Mouse (Mus musculus) cerebellum, adult (tissue): ENCODE data around the gene Ano4.
"Not testable (repeated sequence)": the region's sequence is repeated elsewhere in the genome, so short reads cannot be mapped to it uniquely, and the experiment has no call there.

Experiments
- ATAC-seq: cut with Nextera tagmentation; 2 replicates; pipeline ENCODE4 v1.9.2; 2017; ENCODE audit warnings: mild to moderate bottlenecking, moderate library complexity, mixed read lengths; ENCODE audit not compliant: insufficient number of reproducible peaks, low FRiP score, low TSS enrichment

The Ano4 gene

DNA sequence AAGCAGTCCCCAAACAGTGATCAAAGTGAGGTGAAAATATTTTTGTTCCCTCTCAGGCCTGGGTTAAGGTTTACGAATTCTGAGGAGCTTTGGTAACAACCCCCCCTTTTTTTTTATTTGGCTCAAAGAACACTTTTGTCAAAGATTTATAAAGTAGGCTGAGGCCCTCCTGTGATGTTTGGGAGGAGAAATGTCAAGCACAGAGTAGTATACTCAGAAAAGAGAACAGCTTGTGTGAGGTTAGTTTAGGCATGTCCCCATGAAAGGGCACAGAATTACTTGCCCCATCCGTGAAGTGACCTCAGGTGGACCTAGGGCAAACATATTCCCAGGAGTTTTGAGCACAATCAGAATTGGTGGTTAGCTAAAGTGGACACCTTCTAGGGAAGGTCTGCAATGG lies 189.1 kb downstream of the Ano4 start:
- no peak for ATAC-seq

DNA sequence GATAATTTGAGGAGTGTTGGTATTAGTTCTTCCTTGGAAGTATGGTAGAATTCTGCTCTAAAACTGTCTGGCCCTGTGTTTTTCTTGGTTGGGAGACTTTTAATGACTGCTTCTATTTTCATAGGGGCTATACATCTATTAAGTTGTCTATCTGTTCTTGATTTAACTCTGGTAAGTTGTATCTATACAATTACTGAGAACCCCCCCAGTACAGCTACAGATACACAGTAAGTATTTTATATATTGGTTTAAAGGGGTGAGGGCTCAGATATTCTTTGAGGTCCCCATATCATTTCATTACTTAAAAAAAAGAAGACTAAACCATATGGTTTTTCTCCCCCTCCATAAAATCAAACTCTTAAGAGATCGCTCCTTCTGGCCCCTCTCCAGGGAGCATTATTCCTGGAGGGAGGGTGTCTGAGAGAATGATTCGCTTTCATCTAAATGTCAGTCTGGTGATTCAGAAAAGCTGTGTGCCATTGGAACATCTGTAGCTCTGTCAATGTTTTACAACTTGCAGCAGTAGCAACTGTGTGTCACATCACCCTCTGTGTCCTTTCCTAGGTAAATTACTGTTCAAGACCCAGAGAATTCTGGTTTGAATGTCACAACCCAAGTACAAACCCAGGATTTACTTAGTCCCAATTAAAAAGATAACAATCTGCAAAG lies 189.6 kb downstream of the Ano4 start:
- no peak for ATAC-seq

DNA sequence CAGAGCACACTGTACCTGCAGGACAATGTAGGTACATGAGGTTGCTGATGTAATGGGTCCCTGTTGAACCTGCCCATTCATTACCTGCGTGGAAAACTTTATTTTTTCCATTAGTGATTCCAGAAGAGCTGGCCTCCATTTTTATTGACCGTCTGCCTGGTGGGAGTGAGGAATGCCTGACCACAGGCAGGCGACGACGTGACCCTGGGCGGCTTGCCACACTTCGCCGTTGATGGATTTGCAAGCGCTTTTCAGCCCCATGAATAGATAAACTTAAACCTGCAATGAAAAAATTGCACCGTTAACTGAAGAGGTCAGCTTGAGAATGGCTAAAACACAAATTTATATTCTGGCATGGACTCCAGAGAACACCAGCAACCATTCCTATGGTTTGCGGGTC lies 195.4 kb downstream of the Ano4 start:
- ATAC-seq = no peak

DNA sequence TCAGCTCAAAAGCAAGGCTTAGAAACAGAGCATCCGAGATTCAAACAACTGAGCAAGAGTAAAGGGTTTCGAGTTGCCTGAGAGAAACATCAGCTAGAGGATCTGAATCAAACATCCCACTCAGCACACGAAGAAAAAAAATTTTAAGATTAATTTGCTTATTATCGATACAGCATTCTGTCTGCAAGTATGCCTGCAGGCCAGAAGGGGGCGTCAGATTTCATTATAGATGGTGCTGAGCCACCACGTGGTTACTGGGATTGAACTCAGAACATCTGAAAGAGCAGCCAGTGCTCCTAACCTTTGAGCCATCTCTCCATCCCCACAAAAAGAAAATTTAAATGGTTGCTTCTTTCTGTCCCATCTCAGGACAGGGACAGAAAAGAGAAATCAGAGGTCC lies 223.2 kb downstream of the Ano4 start:
- no peak for ATAC-seq

DNA sequence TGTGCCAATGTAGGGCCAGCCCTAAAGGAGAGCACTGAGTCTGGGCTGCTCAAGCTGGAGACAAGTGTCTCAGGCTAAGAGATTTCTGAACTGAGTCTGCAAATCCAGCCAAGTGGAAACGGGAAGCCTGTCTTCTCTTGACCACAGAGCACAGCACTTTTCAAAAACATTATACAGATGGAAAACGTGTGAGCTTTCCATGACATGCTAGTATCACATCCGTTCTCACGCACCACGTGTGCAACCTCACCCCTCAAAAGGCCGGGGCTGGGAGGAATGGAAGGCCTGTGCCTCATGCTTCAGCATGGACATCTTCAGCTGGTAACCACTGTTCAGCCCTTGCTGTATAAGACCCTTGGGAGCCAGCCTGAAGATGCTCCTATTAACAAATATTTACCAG lies 230.2 kb downstream of the Ano4 start:
- ATAC-seq = no peak

DNA sequence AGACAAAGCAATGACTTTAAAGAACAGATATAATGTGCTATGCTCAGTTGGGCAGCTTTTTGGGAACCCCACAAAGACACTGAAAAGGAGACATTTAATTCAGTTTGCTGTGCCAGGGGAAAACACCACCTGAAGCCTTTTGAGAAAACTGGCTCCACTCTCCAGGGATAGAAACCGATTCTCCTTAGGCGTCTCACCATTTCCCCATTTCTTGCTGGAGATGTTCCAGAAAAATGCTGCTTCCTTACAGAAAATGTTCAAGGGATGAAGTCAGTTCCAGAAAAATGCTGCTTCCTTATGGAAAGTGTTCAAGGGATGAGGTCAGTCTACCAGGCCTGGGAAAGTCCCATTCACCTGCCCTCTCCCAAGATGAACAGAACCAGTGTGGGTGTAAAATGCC lies 233.1 kb downstream of the Ano4 start:
- ATAC-seq = no peak

DNA sequence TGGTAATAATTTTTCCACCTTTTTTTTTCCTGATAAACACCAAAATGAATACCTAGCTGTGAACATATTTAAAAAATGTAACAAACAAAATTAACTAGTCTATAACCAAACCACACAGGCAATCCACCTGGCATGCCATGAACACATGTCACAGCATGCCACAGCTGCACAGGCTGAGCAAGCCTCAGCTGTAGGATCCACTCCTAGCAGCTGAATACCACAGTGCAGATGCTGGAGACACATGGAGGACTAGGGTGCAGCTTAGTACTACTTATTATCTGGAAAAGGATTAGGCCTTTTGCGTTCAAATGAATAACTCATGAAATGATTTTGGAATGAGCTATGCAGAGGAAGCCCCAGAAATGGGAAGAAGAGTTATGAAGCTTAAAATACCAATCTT lies 233.6 kb downstream of the Ano4 start:
- no peak for ATAC-seq

DNA sequence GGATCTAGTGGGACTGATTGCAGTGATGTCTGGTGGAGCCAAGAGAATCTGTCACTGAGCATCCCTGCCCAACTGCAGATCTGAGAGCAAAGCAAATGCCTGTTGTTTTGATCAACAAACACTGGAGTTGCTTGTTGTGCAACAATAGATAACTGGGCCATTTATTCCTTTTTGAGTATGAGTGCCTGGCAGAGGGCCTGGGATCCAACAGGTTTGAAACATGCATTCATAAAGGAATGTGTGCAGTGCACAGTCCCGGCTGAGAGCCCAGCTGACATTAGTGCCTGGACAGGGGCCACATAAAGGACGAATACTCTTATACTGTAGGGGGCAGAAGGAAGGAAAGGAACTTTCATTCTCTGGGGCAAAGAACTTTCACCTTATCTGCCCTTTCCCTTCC lies 241.0 kb downstream of the Ano4 start:
- no peak for ATAC-seq

DNA sequence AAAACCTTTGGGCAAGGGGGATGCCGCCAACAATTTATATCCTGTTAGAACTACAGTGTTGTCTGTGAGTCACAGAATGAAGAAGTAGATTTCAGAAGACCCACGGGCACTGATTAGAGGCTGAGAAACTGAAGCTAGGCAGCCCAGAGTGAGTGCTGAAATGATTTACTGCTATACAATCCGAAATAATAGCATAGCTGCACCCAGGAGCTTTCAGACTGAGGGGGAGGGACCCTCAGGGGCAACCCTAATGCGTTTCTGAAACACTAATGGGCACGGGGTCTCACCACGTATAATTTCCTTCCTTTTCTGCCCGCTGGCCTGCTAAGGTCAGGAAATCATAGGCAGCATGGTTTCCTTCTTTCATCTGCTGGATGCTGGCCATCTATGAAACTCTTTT lies 242.5 kb downstream of the Ano4 start:
- no peak for ATAC-seq

DNA sequence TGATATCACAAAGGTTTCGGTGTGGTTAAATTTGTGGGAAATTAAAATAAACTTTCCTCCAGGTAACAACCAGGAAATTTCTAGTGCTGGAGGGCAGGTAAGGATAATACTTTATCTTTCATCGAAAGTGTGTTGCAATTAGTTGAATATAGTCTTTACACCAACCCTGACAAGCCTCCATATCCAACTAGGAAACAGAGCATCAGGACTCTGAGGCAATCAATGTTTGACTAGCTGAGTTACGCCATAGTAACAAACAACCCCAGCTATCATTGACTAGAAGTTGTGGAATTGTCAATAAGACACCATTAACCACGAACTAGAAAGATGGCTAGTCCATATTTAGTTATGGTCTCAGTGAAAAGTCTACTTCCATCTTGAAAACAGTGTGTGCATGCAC lies 246.4 kb downstream of the Ano4 start:
- no peak for ATAC-seq

DNA sequence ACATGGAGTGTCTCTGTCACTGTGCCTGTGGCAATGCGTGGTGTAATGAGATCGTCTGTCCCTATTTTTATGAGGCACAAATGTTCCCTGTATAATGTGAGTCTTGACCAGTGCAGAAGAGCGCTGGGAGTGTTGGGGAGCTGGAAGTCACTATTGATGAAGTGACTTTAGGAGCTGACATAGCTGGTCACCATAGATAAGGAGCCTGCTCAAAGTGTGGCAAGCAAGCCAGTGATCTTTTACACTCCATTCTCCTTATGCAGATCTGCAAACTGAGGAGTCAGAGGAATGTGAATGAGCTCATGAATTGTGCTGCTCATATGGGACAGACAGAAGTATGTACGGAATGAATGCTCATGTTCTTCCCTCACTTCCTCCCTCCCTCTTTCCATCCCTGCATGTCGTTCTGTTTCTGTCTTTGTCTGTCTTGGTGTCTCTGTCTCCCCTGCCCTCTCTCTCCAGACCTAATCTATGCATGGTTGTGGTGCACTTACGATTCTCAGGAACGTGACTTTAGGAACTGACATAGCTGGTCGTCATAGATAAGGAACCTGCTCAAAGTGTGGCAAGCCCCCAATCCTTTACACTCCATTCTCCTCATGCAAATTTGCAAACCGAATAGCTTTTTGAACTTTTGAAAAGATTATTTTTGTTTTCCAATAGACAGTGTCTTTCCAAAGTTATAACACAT lies 252.1 kb downstream of the Ano4 start:
- ATAC-seq = no peak

DNA sequence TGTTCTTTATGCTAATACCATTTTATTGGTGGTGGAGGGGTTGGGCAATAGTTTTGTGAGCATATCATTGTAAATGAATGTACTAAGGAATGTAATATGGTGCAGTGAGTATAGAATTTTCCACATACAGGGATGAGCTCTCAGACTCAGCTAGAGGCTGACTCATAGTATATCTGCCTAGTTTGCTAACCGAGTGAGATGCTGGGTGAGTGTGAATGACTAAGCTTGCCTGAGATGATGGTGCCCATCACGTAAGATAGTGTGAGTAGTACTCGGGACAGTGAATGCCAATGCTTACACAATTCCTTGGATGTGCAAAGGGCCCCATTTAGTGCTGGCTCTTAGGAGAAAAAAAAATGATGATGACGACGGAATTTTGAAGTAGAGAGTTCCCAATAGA lies 267.1 kb downstream of the Ano4 start:
- no peak for ATAC-seq

DNA sequence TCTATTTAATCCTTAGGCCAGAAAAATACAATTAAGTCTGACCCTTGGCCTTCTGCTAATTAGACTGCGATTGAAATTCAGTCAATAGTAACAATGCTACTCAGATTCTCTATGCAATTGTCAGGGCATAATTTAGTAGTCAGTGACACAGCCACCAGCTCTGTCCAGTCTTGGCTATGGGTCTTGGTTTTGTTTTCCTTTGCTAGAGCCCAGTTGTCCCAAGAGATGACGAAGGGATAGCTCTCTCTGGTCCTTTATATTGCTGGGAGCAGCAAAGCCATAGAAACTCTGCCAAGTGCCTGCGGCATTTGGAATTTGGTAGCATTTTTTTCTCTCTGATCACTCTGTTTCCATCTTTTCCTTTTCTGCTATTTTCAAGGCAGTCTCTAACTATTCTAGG lies 288.7 kb downstream of the Ano4 start:
- ATAC-seq = no peak

DNA sequence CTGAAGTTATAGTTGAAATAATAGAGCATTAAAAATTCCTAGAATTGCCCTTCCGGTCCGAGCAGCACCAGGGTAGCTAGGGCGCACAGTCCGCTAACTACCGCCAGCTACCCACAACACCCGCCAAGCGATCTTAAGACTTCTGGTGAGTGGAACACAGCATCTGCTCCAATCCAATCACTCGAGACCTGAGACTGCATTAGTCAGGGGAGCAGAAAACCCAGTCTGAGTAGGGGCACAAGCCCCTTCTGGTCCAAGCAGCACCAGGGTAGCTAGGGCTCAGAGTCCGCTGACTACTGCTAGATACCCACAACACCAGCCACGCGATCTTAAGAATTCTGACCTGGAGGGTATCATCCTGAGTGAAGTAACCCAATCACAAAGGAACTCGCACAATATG lies 299.6 kb downstream of the Ano4 start:
- not testable (repeated sequence) for ATAC-seq

DNA sequence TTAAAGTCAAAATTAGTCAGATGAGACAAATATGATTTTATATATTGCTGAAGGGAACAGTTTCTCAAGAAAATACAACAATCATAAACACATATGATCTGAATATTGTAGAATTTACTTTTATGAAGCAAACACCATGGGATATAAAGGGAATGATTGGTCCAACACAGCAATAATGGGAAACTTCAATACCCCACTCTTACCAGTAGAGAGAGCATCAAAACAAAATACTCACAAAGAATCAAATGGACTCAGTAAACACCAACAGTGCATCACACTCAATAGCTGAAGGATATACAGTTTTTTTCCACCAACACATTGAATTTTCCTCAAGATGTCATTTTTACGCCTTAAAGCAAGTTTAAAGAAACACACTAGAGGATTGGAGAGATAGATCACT lies 300.4 kb downstream of the Ano4 start:
- no peak for ATAC-seq

DNA sequence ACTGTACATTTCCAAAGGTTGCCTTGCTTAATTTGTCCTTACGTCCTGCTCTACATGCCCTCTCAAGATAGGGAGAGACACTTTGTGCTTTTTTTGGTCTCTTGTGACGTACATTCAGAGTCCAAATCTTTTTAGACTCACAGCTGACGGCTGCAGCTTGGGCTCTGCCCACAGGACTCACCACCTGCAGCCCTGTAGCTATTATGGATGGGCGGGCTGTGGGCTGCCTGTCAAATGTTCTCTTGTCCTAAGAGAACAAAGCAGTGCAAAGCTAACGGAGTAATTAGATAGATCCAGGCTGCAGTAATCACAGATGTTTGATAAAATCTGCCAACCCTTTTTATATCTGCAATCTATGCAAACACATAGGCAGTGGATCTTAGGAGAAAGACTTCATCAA lies 325.6 kb downstream of the Ano4 start:
- no peak for ATAC-seq

DNA sequence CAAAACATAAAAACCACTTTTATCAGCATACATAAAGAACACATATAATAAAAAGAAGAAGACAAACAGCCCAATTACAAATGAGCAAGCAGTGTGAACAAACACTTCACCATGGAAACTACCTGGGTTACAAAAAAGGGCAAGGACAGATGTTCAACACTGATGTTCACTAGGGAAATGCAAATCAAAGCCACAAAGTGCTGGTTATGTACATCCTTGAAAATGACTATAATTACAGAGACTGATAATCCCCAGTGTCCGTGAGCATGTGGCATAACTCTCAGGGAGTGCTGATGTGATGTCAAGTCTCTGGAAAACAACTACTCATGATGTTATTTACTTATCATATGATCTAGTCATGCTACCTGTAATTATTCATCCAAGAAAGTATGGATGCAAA lies 336.3 kb downstream of the Ano4 start:
- ATAC-seq = no peak

DNA sequence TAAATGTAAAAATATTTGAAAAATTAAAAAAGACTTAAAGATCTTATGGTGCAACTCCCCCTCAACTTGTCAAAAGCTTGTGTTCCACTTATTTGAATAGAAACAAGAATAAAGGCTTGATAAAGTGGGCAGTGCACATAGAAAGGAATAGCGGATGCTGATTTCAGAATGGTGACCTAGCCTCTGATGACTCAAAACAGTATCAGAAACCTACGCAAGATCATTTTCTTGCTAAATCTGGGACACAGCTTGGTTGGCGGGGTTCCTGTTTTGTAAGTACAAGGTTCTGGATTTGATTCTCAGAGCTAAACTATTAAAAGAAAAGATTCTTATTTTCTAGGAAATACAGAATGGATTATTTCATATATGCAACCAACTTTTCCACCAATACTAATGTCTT lies 340.0 kb downstream of the Ano4 start:
- ATAC-seq = no peak

DNA sequence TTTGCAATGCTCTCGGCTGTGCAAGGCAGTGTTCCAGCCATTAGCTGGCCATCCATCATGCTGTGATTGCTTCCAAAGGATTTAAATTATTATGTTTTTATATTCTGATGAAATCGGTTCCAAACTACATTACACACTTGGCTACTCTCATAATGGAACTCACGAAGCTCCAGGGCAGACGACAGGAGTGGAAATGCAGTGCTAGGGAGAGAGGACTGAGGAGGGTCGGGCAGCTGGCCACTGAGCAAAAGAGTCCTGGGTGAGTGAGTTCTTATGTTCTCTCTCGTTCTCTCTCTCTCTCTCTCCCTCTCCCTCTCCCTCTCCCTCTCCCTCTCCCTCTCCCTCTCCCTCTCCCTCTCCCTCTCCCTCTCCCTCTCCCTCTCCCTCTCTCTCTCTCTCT lies 357.6 kb downstream of the Ano4 start:
- no peak for ATAC-seq

DNA sequence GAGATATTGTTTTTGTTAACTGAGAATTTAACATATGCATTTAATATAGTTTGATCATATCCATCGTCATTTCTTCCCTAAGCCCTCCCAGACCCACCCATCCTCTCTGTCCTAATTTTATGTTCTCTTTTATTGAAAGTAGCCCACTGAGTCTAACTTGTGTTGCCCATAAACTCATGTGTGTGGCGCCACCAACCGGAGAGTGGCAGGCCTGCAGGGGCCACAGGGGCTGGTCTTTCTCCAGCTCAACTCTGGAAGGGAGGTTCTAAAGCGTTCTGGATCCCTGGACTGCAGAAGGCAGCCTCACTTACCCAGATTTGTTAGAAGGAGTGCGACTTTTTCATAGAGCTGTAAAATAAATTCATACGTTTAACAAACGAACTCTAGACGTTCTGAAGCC lies 361.1 kb downstream of the Ano4 start:
- ATAC-seq = no peak

DNA sequence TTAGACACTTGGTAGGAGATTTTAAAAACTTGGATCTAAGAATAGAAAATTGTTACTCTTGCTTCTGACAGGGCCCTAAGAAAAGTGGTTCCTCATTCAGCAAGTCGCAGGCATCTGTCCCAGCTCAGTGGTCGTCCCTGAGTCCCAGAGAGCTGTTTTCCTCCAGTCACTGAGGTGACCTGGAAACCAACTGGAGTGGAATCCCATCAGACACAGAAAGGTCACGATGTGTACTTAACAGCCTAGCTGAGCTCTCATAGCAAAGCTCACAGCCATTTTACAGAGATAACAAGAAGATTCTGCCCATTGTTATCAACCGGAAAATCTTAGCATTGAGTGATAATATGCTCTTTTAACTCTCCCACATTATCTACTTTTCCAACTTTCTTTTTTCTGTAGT lies 365.1 kb downstream of the Ano4 start:
- ATAC-seq = no peak

DNA sequence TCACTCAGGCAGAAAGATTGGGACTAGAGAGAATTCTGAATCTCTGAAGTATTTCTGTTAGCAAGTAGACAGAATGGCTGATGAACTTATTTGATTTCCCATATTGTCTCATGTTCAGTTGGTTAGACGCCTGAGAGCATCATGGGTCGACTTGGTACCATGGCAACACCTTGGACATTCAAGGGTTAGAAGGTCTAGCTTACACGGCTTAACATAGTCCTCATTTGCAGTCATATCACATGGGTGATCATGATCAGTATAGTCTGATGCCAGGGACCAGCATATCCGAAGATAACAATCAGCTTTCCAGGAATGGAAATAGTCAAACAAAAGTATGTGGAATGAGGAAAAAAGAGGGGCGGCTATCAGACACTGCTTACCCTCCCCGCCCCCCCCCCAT lies 365.6 kb downstream of the Ano4 start:
- no peak for ATAC-seq
